Mouse (Mus musculus) kidney, adult 2 months (tissue): ENCODE measurements around the gene Trmt1. TPM values are rescaled to one million over a fixed set of nuclear protein-coding genes. Genes with fewer than 3 reads are reported as not detected.

Source experiments
- DNase-seq: peaks from one replicate; pipeline ENCODE4 v3.0.0; 2021
- H3K27ac ChIP-seq: fragments of 200-500 bp; 2 replicates; pipeline ENCODE4 v1.5.1; 2012; ENCODE audit warnings: low read depth, low read length, control low read depth, inconsistent platforms; ENCODE audit not compliant: insufficient read depth
- H3K27me3 ChIP-seq: fragments of 200-500 bp; replicated peaks from 2 replicates; pipeline ENCODE4 v1.6.1; 2012; ENCODE audit warnings: mild to moderate bottlenecking, moderate library complexity, low read length, inconsistent platforms; ENCODE audit not compliant: control insufficient read depth, insufficient read depth
- H3K36me3 ChIP-seq: fragments of 200-500 bp; 2 replicates; pipeline ENCODE4 v1.6.1; 2012; ENCODE audit warnings: mild to moderate bottlenecking, moderate library complexity, low read length, inconsistent platforms; ENCODE audit not compliant: control insufficient read depth, insufficient read depth
- H3K4me1 ChIP-seq: fragments of 200-500 bp; 2 replicates; pipeline ENCODE4 v1.6.1; 2011; ENCODE audit warnings: low read length; ENCODE audit not compliant: control insufficient read depth, insufficient read depth
- H3K4me3 ChIP-seq: fragments of 200-500 bp; 2 replicates; pipeline ENCODE4 v1.5.1; 2011; ENCODE audit warnings: mild to moderate bottlenecking, low read depth, low read length, control low read depth; ENCODE audit not compliant: insufficient read depth
- CTCF ChIP-seq: fragments of 200-500 bp; conservative IDR thresholded peaks from 2 replicates; pipeline ENCODE4 v1.5.1; 2011; ENCODE audit warnings: low read depth, mild to moderate bottlenecking, control low read depth, low read length, moderate library complexity, mixed read lengths; ENCODE audit not compliant: insufficient read depth, insufficient read length
- POLR2A ChIP-seq: fragments of 200-500 bp; IDR thresholded peaks from one replicate; pipeline ENCODE4 v1.6.1; 2011; ENCODE audit warnings: low read depth, low read length, control low read depth
- WGBS: fragments of 180-500 bp; shearing (Covaris S2); methylation state at CpG from one replicate; pipeline ENCODE4 v1.1.7; 2018; 5-methylcytosine and 5-hydroxymethylcytosine counted together
- polyA plus RNA-seq: library from polyadenylated mRNA; depleted of rRNA; stranded (reverse); fragments of >200 nt; gene quantifications from 2 replicates; pipeline ENCODE4 v1.2.3, GENCODE M21; 2012

Gene Trmt1
- polyA plus RNA-seq, 1 experiment, result 73.7 TPM

GRCm38 (mm10) chr8:84641578-84642361 is 44.3 kb upstream of the Trmt1 start:
- 89% methylated on average over 1 of the region's 1 CpGs for WGBS
- DNase-seq, result no peak
- Histone ChIP-seq H3K27me3 (no peaks in the 10 kb centered on the region), H3K36me3 (no peaks in the 10 kb centered on the region), H3K4me1 (0 out of 2 replicates have a peak, but pooled peaks cover 4% of the 10 kb centered on the region), H3K4me3 (no peak overlapping the region), H3K27ac (no peak overlapping the region)
- TF ChIP-seq POLR2A, result no peak
- TF ChIP-seq CTCF, result no peak

- DNase-seq, result no peak
- H3K27ac ChIP-seq, result no peak overlapping the region
- H3K36me3 ChIP-seq, result no peaks in the 10 kb centered on the region
- no peak for TF ChIP-seq POLR2A
- no peak for TF ChIP-seq CTCF
- no peaks in the 10 kb centered on the region for H3K27me3 ChIP-seq
- 73% methylated on average over 5 of the region's 5 CpGs for WGBS
- H3K4me3 ChIP-seq, result no peak overlapping the region
- 0 out of 2 replicates have a peak, but pooled peaks cover 4% of the 10 kb centered on the region for H3K4me1 ChIP-seq
Measured at GRCm38 (mm10) chr8:84643019-84643418, 43.1 kb upstream of the Trmt1 start.

GRCm38 (mm10) chr8:84646800-84647199 is 39.3 kb upstream of the Trmt1 start:
- Histone ChIP-seq H3K27ac (no peak overlapping the region), H3K4me1 (no peaks in the 10 kb centered on the region), H3K4me3 (no peak overlapping the region), H3K27me3 (no peaks in the 10 kb centered on the region), H3K36me3 (no peaks in the 10 kb centered on the region)
- DNase-seq, result no peak
- no peak for TF ChIP-seq POLR2A
- TF ChIP-seq CTCF, result no peak
- WGBS, result 64% methylated on average over 6 of the region's 6 CpGs

GRCm38 (mm10) chr8:84647461-84647901 is 38.6 kb upstream of the Trmt1 start:
- Histone ChIP-seq H3K4me3 (no peak overlapping the region), H3K36me3 (no peaks in the 10 kb centered on the region), H3K27ac (no peak overlapping the region), H3K27me3 (no peaks in the 10 kb centered on the region), H3K4me1 (no peaks in the 10 kb centered on the region)
- DNase-seq, result no peak
- WGBS, result 8% methylated on average over 14 of the region's 14 CpGs
- TF ChIP-seq POLR2A (no peak), CTCF (peak; percentile 20; the same call in 1 of the 2 replicates)

GRCm38 (mm10) chr8:84650213-84650612 is 35.9 kb upstream of the Trmt1 start:
- peak; percentile 59 for DNase-seq
- WGBS, result 42% methylated on average over 3 of the region's 3 CpGs
- Histone ChIP-seq H3K4me1 (no peaks in the 10 kb centered on the region), H3K4me3 (no peak overlapping the region), H3K27ac (no peak overlapping the region), H3K36me3 (no peaks in the 10 kb centered on the region), H3K27me3 (no peaks in the 10 kb centered on the region)
- TF ChIP-seq CTCF, result no peak
- no peak for TF ChIP-seq POLR2A

- H3K27me3 ChIP-seq, result no peaks in the 10 kb centered on the region
- H3K4me3 ChIP-seq, result no peak overlapping the region
- H3K27ac ChIP-seq, result no peak overlapping the region
- TF ChIP-seq POLR2A (no peak), CTCF (no peak)
- 50% methylated on average over 9 of the region's 9 CpGs for WGBS
- no peaks in the 10 kb centered on the region for H3K36me3 ChIP-seq
- peaks cover 11% of the 10 kb centered on the region; the same call in 1 of the 2 replicates for H3K4me1 ChIP-seq
- no peak for DNase-seq
Measured at GRCm38 (mm10) chr8:84653092-84653631, 32.9 kb upstream of the Trmt1 start.

- H3K4me1 ChIP-seq, result peaks cover 11% of the 10 kb centered on the region; the same call in 1 of the 2 replicates
- H3K27me3 ChIP-seq, result no peaks in the 10 kb centered on the region
- no peaks in the 10 kb centered on the region for H3K36me3 ChIP-seq
- WGBS, result 53% methylated on average over 4 of the region's 4 CpGs
- no peak overlapping the region for H3K27ac ChIP-seq
- H3K4me3 ChIP-seq, result no peak overlapping the region
- no peak for DNase-seq
- no peak for TF ChIP-seq POLR2A
- TF ChIP-seq CTCF, result no peak
Measured at GRCm38 (mm10) chr8:84654597-84654996, 31.5 kb upstream of the Trmt1 start.
